Mouse (Mus musculus): ENCODE measurements around the gene Plp1.

Gene Plp1

DNA sequence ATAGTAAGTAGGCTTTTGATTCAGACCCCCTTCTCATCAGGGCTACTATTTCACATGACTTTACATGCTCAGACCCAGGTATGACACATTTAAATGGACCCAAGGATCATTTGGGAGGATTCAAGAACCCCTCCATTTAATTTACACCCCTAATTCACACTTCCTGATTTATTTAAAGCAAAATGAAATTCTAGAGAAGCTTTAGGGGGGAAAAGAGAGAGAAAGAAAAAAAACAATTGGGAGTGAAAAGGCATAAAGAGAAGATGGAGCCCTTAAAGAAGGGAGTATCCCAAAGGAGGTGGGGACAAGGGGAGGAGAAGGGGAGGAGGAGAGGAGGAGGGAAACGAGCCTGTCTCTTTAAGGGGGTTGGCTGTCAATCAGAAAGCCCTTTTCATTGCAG, at the start of gene Plp1:
Plp1 (plus strand) TSS at position 301 of the 400 bp plus-strand sequence.
- no peak for DNase-seq

DNA sequence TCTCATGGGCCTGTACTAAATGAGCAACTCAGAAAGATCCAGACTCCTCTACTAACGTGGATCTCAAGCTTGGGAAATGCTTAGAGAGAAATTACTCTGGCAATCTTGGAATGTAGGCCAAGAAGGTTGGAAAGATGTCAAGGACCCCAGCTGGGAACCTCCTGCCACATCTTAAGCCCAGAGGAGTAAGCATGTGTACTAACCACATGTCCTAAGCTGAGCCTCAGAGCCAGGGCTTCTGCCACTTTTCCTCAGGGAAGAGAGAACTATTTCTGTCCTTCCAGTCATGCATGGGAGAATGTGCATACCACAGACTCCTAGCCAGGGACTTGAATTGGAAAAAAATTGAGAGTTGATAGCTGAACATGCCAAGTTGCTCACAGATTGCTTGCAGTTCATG, 49.4 kb upstream of the Plp1 start:
- no peak for DNase-seq

DNA sequence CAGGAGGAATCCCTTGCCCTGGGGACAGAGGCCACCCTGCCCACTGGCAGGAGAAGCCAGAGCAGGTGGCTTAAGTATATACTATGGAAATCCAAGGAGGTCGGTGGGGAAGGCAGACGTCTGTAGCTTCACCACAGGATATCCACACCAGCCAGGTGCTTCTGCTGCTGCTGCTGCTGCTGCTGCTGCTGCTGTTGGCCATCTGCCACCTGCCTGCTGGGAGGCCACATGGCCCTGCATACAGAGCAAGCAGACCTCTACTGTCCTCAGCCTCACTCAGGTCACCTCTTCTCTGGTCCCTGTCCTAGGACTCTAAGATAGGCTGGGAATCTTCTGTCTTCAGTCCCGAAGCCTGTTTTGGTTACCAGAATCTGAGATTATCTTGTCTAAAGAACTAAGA, 44.4 kb upstream of the Plp1 start:
- no peak for DNase-seq

DNA sequence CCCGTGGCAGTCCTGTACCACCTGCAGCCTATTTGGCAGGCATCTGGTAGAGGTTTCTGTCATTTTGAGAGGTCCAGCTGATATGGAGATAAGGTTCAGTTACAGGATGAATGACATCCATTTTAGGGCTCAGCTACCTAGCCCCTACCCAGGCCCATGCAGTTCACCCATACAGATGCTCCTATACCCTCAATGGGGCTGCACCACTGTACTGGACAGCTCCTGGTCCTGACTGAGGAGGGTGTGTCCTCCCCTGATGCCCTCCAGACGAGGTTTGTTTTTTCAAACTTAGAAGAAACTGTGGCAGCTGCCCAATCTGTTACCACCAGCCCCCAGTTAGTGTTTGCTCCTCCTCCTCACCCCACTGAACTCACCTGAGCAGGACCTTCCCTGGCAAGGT, 43.2 kb upstream of the Plp1 start:
- no peak for DNase-seq

DNA sequence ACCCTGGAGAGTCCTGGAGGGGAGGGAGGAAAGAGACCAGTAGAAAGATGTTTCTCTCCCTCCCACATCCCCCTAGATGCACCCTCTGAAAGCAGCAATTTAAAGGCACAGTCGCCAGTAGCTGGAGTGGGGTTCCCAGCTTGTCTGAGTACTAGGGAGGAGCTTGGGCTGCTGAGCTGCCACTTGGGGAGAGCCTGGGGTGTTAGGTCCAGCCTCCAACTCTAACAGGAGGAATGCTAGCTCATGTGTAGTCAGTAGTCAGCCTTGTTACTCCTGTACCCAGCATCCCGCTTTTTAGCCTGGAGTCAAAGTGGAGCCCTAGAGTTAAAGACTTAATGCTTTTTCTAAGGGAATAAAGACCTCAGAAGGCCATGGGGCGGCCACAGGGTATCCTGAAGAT, 42.4 kb upstream of the Plp1 start, which contains the start of gene Glra4:
Glra4 (minus strand) TSS at position 101 of the 400 bp plus-strand sequence.
- no peak for DNase-seq

DNA sequence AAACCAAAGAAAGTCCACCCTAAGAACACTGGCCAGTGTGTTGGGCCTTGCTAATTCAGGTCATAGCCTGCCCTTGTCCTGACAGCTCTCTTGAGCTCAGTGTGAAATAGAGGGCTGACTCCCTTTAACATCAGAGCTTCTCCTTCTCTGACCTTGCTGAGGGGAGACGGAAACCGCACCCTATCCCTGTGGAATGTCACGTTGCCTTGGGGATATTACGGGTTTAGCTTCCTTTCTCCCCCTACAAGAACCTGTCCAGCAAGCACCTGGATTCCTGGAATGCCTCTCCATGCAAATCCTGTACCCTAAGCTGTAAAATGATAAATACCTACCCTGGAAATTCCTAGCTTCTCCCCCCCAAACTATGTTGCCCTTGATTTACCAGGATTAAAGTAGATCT, 33.0 kb upstream of the Plp1 start:
- peak; percentile 4 for DNase-seq

DNA sequence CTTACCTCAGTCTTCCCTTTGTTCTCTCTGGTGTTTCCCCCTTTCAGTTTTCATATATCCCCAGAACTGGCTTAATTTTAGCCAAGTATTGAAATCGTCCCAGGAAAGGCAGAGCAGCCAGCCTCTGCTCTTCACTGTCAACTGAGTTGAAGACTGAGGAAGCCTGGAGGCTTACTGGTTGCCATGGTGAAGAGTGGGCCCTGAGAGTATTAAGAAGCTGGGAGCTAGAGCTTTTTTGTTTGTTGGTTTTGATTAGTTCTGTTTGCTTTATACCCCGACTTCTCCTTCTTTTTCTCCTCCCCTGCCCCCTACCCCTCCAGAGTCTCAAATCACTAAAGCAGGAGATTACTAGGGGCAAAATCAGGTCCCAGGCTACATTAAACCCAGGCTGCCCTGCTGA, 25.2 kb upstream of the Plp1 start:
- DNase-seq, result no peak

DNA sequence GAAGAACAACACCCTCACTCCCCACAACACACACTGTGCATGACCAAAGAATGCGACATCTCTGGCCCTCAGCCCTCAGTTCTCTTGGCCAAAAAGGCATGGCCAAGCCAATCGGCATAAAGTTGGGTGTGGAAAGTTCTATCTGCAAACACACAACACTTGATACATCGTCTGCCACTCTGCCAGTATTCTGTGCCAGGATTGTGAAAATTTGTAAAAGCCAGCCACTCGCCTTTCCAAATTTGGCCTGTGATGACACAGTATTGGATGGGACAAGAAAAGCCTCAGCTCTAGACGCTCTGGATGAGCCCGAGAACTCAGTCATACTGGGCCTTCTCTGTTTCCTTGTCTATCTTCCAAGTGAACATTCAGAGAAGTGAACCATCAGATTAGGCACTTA, 2.7 kb upstream of the Plp1 start:
- DNase-seq, result no peak

DNA sequence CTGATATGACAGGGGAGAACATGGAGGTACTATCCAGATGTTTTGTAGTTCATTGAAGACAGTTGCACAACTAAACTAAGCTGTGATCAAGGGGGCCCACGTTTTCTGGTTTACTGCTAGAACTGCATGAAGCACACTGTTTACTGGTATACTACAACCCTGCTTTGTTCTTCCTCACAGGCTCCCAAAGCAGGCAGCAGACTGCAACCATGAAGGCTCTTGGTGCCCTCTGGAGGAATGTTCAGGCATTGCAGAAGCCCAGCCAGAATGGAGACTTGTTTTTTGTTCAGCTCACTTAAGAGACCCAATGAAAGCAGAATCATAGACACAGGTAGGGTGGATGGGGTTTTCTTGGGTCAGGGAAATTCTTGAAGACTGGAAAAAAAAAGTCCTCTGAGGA, 2.2 kb upstream of the Plp1 start:
- peak; percentile 73 for DNase-seq

DNA sequence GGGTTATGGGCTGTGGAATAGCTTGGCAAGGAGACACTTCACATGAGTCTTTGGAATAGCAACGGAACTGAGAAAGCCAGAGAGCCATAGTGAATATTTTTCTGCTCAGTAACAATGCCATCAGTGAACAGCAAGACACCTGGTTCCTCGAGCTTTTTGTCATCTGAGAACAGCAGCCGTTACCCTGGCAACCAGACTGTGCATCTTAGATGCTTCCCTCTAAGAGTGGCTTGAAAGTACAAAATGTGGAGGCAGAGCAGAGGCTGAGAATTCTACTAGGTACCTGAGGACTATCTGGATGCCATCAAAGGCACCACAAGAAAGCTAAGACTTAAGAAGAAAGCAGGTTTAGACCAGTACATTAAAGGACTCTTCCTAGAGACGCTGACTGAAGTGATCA, 2.5 kb downstream of the Plp1 start:
- DNase-seq, result no peak

DNA sequence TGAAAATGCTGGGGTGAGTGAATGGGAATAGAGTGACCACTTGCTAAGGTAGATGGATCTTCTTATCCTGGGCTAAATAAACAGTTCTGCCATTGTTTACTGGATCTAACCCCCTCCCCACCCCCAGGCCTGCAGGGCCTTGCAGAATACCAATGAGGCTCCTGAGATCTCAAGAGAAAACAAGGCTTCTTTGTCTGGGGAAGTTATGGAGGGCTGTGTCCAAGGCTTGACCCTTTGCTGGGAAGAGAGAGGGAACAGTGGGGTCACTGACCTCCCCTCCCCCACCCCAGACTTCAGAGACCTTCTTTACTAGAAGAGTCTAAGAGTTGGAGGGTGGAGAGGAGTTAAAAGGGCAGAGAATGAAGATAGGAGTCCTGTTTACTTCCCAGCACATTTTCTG, 6.1 kb downstream of the Plp1 start:
- no peak for DNase-seq

DNA sequence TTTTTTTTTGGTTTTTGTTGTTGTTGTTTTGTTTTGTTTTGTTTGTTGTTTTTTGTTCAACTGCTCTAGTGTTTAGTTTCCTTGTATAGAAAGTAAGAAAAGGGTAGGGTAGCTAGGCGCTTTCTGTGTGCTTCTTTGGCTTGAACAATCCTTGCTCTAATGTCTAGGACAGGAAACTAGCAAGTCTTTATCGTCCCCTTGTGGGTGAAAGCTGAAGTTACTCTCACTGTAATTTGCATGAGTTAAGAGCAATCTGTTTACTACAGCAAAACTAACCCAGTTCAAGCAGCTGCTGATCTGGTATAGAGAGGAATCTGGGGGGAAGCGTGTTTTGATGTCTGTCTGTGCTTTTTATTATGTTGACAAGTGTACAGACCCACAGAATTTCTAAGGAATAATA, 27.8 kb downstream of the Plp1 start:
- no peak for DNase-seq

DNA sequence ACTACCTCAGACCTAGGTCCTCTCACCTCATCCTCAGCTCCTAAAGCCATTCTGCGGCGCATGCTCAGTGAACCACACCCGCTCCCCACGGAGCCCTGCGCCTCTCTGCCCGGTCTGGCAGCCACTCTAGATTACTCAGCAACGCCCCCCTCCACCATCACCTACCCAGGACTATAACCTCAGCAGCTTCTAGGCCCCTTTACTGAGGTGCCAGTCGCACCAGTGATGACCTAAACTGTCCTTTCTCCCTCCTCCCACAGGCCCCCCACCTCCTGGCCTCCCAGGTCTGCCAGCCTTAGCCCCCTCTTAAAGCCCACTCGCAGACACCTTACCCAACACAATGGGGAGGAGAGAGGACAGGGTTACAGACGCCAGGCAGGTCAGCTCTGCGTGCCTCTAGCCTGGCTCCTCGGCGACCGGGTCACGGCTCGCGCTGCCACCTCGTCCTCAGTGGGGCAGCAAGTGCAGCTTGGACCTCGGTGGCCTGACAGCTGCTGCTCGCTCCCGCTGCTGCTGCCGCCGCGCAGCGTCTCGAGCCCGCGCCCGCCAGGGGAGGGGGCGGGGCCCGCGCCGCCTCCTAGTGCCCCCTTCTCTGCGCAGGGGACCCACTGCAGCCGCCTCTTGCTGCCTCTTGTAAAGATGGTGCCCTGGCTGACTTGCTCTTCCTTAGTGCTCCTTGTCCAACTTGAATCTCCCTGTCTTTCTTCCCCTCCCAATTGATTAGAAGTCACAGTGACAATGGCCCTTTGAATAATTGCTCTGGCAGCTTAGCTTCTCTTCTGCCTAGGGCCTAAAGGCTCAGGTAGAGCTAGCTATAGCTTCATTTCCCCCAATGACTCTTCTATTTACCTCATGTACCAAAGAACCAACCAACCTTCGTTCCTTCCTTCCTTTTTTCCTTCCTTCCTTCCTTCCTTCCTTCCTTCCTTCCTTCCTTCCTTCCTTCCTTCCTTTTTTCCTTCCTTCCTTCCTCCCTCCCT, 45.9 kb downstream of the Plp1 start, which contains the start of gene Rab9b:
Rab9b (minus strand) TSS at position 695 of the 980 bp plus-strand sequence.
- DNase-seq, result no peak

Measured in kidney, adult 18-20 months (tissue).